Mouse (Mus musculus): ENCODE results near the gene Pprc1. TPM values are rescaled to one million over a fixed set of nuclear protein-coding genes. Genes with fewer than 3 reads are reported as not detected.

The Pprc1 gene
- polyA plus RNA-seq, 1 experiment = 10.1 TPM

DNA sequence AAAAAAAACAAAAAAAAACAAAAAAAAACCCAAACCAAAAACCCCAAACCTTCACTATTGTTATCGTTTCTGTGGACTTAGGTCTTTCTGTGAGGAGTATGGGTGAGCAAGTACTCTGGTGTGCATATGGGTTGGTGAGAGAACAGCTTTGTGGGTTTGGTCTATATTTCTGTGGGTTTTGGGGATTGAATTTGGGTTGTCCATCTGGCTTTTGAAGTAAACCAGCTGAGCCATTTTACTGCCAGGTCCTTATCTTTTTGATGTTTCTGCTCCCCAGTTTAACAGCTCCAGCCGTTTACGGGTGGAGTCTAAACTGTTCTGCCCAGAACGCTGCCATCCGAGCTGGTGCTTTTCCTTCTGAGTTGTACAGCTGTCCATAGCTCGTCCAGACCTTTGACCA lies 16.2 kb downstream of the Pprc1 start:
- no peaks in the 10 kb centered on the region for H3K27me3 ChIP-seq (ENCODE audit: control insufficient read depth, insufficient read depth, low read length)
- H3K4me1 ChIP-seq (ENCODE audit: control insufficient read depth, insufficient read depth, low read length) = peaks cover 6% of the 10 kb centered on the region
- peaks cover 1% of the 10 kb centered on the region for H3K36me3 ChIP-seq (ENCODE audit: control insufficient read depth, insufficient read depth, low read length)
- H3K4me3 ChIP-seq (ENCODE audit: control insufficient read depth, low read depth, low read length) = no peak overlapping the region
- H3K27ac ChIP-seq (ENCODE audit: control insufficient read depth, insufficient read depth, low read depth, low read length) = no peak overlapping the region
- no peak for TF ChIP-seq CTCF (IDR thresholded peaks at IDR 0.05; ENCODE audit: control insufficient read depth, insufficient read depth, insufficient replicate concordance, low read depth, low read length)
- TF ChIP-seq POLR2A (IDR thresholded peaks at IDR 0.05; ENCODE audit: control insufficient read depth, low read depth, low read length) = no peak

DNA sequence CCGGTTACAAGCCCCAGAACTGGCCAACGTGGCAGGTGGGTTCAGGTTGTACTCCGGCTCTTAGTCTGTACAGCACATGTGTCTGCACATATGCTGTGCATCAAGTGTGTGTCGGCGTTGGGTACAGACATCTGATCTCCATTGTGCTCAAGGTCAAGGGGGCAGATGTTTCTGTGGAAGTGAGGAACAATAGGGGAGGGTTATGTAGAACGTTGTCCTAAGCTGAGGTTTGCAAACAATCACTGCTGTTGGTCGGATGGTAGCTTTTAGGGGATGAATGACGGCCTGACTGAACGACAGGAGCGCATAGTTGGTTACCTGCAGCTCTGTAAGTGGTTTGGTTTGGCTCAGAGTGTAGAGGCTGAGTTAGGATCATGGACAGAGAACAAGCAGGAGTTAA lies 23.4 kb downstream of the Pprc1 start:
- no peak overlapping the region for H3K4me3 ChIP-seq (ENCODE audit: control insufficient read depth, low read depth, low read length)
- H3K27me3 ChIP-seq (ENCODE audit: control insufficient read depth, insufficient read depth, low read length) = no peaks in the 10 kb centered on the region
- H3K36me3 ChIP-seq (ENCODE audit: control insufficient read depth, insufficient read depth, low read length) = peaks cover 1% of the 10 kb centered on the region
- no peak overlapping the region for H3K27ac ChIP-seq (ENCODE audit: control insufficient read depth, insufficient read depth, low read depth, low read length)
- TF ChIP-seq CTCF (IDR thresholded peaks at IDR 0.05; ENCODE audit: control insufficient read depth, insufficient read depth, insufficient replicate concordance, low read depth, low read length) = no peak
- no peak for TF ChIP-seq POLR2A (IDR thresholded peaks at IDR 0.05; ENCODE audit: control insufficient read depth, low read depth, low read length)
- no peaks in the 10 kb centered on the region for H3K4me1 ChIP-seq (ENCODE audit: control insufficient read depth, insufficient read depth, low read length)

DNA sequence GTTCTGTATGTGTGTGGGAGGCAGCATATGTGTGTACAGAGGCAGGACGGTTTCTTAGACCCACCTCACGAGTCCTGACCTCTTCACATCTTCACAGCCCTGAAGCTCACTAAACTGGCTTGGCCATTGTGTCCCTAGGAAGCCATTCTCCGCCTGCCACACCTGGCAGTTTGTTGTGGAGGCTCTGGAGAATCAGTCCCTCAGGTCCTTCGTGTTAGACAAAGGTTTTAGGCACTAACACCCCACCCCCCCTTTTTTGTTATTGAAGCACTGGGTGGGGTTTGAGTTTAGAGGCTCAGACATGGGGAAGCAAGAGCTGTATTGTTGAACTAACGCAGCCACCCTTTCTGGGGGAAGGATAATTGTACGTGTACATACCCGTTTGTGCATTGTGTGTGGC lies 28.6 kb downstream of the Pprc1 start:
- H3K36me3 ChIP-seq (ENCODE audit: control insufficient read depth, insufficient read depth, low read length) = no peaks in the 10 kb centered on the region
- H3K4me3 ChIP-seq (ENCODE audit: control insufficient read depth, low read depth, low read length) = no peak overlapping the region
- peaks cover 5% of the 10 kb centered on the region for H3K4me1 ChIP-seq (ENCODE audit: control insufficient read depth, insufficient read depth, low read length)
- TF ChIP-seq CTCF (IDR thresholded peaks at IDR 0.05; ENCODE audit: control insufficient read depth, insufficient read depth, insufficient replicate concordance, low read depth, low read length) = no peak
- no peak for TF ChIP-seq POLR2A (IDR thresholded peaks at IDR 0.05; ENCODE audit: control insufficient read depth, low read depth, low read length)
- H3K27ac ChIP-seq (ENCODE audit: control insufficient read depth, insufficient read depth, low read depth, low read length) = no peak overlapping the region
- no peaks in the 10 kb centered on the region for H3K27me3 ChIP-seq (ENCODE audit: control insufficient read depth, insufficient read depth, low read length)

DNA sequence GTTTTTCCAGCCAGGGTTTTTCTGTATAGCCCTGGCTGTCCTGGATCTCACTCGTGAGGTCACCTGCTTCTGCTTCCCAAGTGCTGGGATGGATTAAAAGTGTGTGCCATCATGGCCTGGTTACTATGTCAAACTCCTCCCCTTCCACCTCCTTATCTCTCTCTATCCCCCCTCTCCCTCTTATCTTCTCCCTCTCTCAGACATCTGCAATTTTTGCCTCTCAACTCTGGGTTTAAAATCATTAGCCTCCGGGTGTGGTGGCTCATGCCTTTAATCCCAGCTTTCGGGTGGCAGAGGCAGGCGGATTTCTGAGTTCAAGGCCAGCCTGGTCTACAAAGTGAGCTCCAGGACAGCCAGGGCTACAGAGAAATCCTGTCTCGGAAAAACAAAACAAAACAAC lies 29.6 kb downstream of the Pprc1 start:
- H3K27me3 ChIP-seq (ENCODE audit: control insufficient read depth, insufficient read depth, low read length) = no peaks in the 10 kb centered on the region
- TF ChIP-seq POLR2A (IDR thresholded peaks at IDR 0.05; ENCODE audit: control insufficient read depth, low read depth, low read length) (no peak), CTCF (IDR thresholded peaks at IDR 0.05; ENCODE audit: control insufficient read depth, insufficient read depth, insufficient replicate concordance, low read depth, low read length) (no peak)
- no peak overlapping the region for H3K4me3 ChIP-seq (ENCODE audit: control insufficient read depth, low read depth, low read length)
- peaks cover 5% of the 10 kb centered on the region for H3K4me1 ChIP-seq (ENCODE audit: control insufficient read depth, insufficient read depth, low read length)
- H3K36me3 ChIP-seq (ENCODE audit: control insufficient read depth, insufficient read depth, low read length) = peaks cover 2% of the 10 kb centered on the region; the same call in 1 of the 2 replicates
- no peak overlapping the region for H3K27ac ChIP-seq (ENCODE audit: control insufficient read depth, insufficient read depth, low read depth, low read length)

DNA sequence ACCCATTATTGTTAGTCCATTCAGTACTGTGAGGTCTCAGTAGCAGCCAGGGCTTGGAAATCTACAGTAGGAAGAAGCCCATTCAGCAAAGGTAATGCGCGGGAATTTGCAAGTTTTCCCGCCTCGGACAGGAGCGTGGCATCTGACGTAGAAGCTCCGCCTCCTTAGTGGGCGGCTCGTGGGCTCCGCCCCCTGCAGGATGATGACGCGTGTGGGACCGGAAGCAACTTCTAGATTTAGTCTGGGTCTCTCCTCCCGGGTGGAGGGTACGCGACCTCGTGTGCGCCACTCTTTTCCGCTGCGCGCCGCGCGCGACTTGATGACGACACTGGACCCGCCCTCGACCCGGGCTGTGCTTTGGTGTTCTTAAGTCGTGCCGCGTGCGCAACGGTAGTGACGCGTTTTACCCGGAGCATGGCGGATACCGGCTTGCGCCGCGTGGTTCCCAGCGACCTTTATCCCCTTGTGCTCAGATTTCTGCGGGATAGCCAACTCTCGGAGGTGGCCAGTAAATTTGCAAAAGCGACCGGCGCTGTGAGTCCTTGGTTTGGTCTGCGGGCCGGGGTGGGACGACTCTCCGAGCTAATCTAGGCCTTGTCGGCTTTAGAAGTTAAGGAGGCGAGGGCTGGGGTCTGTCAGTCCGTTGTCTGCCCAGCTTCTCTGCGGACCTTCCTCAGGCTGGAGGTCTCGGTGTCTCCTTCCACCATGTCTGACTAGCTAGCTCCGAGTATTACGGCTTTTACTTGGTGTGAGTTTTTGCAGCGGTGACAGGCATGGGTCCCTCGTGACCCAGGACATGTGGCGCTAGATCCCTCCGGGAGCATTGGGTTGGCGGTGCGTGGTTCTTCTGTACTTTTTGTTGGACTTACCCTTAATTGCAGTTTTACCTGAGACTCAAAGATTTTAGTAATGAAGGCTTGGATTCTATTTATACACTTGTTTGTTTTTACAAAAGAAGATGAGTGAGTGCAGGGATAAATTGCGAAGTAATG lies 31.2 kb downstream of the Pprc1 start, which contains the start of gene Nolc1:
Gene Nolc1, plus strand, starts transcription at position 248 of the 992 bp plus-strand sequence.
- TF ChIP-seq CTCF (IDR thresholded peaks at IDR 0.05; ENCODE audit: control insufficient read depth, insufficient read depth, insufficient replicate concordance, low read depth, low read length) = no peak
- peak; percentile 90 for TF ChIP-seq POLR2A (IDR thresholded peaks at IDR 0.05; ENCODE audit: control insufficient read depth, low read depth, low read length)

DNA sequence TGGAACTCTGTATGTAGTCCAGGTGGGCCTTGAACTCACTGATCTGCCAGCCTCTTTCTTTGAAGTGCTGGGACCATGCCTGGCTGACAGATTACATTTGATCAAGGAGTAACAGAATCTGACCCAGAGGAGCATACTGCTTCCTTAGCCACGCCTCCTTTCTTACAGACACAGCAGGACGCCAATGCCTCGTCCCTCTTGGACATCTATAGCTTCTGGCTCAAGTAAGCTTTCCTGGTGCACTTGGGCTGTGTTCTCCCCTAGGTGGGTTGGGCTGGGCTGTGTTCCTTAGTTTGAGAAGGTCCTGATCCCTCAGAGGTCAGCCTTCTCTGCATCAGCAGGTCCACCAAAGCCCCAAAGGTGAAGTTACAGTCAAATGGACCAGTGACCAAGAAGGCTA lies 33.8 kb downstream of the Pprc1 start:
- peaks cover 6% of the 10 kb centered on the region for H3K36me3 ChIP-seq (ENCODE audit: control insufficient read depth, insufficient read depth, low read length)
- TF ChIP-seq POLR2A (IDR thresholded peaks at IDR 0.05; ENCODE audit: control insufficient read depth, low read depth, low read length) = no peak
- TF ChIP-seq CTCF (IDR thresholded peaks at IDR 0.05; ENCODE audit: control insufficient read depth, insufficient read depth, insufficient replicate concordance, low read depth, low read length) = no peak

More for the DNA sequence above, 31.2 kb downstream of the Pprc1 start, which contains the start of gene Nolc1:
- H3K36me3 ChIP-seq (ENCODE audit: control insufficient read depth, insufficient read depth, low read length) = peaks cover 2% of the 10 kb centered on the region
- no peaks in the 10 kb centered on the region for H3K27me3 ChIP-seq (ENCODE audit: control insufficient read depth, insufficient read depth, low read length)
- H3K4me3 ChIP-seq (ENCODE audit: control insufficient read depth, low read depth, low read length) = peak within 1 kb of the TSS; percentile 87
- H3K4me1 ChIP-seq (ENCODE audit: control insufficient read depth, insufficient read depth, low read length) = peaks cover 5% of the 10 kb centered on the region
- H3K27ac ChIP-seq (ENCODE audit: control insufficient read depth, insufficient read depth, low read depth, low read length) = peak within 1 kb of the TSS; percentile 54

DNA sequence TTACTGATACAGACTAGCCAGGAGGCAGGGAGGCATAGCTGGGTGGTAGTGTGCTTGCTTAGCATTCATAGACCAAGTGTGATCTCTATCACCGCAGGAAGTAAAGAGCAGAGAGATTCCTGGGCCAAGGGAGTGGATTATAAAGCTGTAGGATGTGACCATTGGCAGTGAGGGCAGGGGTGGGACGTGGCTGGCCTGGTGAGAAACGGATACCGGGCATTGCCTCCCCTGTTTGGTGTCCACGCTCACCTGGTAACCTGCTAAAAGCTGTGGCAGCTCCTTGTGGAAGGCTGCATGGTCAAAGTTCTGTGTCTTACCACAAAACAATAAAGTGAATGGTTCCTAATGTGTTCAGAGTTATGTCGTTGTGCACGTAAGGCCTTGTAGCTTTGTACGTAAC lies 40.5 kb downstream of the Pprc1 start:
- no peaks in the 10 kb centered on the region for H3K27me3 ChIP-seq (ENCODE audit: control insufficient read depth, insufficient read depth, low read length)
- H3K36me3 ChIP-seq (ENCODE audit: control insufficient read depth, insufficient read depth, low read length) = peaks cover 10% of the 10 kb centered on the region
- no peak overlapping the region for H3K4me3 ChIP-seq (ENCODE audit: control insufficient read depth, low read depth, low read length)
- TF ChIP-seq POLR2A (IDR thresholded peaks at IDR 0.05; ENCODE audit: control insufficient read depth, low read depth, low read length) = no peak
- no peak for TF ChIP-seq CTCF (IDR thresholded peaks at IDR 0.05; ENCODE audit: control insufficient read depth, insufficient read depth, insufficient replicate concordance, low read depth, low read length)
- H3K27ac ChIP-seq (ENCODE audit: control insufficient read depth, insufficient read depth, low read depth, low read length) = no peak overlapping the region
- H3K4me1 ChIP-seq (ENCODE audit: control insufficient read depth, insufficient read depth, low read length) = peaks cover 7% of the 10 kb centered on the region

More for the DNA sequence above, 33.8 kb downstream of the Pprc1 start:
- Histone ChIP-seq H3K4me1 (ENCODE audit: control insufficient read depth, insufficient read depth, low read length) (peaks cover 5% of the 10 kb centered on the region), H3K27ac (ENCODE audit: control insufficient read depth, insufficient read depth, low read depth, low read length) (no peak overlapping the region), H3K4me3 (ENCODE audit: control insufficient read depth, low read depth, low read length) (no peak overlapping the region), H3K27me3 (ENCODE audit: control insufficient read depth, insufficient read depth, low read length) (no peaks in the 10 kb centered on the region)

All from testis, adult 2 months (tissue).